Mouse (Mus musculus) brain, adult 10 weeks (tissue): ENCODE results near the gene Glp2r. TPM values are rescaled to one million over a fixed set of nuclear protein-coding genes. Genes with fewer than 3 reads are reported as not detected.

Source experiments
- polyA plus RNA-seq: library from polyadenylated mRNA; stranded (reverse); fragments of 350-450 nt; fragmentation: Illumina TruSeq; extraction: RNeasy Lipid Tissue Mini Kit (QIAGEN cat#74804); gene quantifications from one replicate; pipeline ENCODE4 v1.2.3, GENCODE M21; 2015; ENCODE audit warnings: low read depth, low replicate concordance

Gene Glp2r
- polyA plus RNA-seq = 1.4 TPM

DNA sequence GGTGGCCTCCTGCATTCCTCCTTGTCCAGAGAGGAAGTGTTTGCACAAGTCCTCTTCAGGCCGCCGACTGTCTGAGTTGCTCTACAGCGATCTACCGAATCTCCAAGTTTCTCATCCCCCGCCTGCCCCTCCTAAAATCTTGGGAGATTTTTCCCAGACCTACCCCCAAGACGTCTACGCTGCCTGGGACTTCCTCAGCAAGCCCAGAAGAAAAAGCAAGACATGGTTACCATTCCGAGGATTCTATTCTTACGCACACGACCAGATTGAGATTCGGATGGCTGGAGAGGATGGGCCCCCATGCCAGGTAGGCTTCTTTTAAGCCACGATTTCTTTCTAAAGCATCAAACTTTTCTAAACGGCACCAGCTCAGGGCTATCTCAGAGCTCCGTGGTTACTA, at the start of gene Glp2r:
Gene Glp2r, minus strand, starts transcription at position 101 of the 400 bp plus-strand sequence.

DNA sequence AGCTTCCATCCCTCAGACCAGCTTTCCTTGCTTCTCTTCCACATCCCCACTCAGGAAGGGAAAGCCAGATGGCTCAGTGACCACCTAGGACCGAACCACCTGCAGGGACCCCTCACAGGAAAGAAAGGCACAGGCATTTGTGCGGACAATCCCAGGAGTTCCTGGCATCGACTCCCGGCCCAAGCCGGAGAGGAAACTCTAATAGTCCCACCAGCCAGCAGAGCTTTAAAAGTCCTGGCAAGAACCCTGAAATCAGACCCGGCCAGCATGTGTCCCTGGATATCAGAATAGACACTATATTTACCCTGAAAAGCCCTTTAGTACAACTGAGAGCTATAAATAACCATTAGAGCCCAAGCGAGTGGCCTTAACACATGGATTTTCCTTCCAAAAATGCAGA, 27.0 kb upstream of the Glp2r start, which contains the start of gene Dhrs7c:
Gene Dhrs7c, plus strand, starts transcription at position 257 of the 400 bp plus-strand sequence.

DNA sequence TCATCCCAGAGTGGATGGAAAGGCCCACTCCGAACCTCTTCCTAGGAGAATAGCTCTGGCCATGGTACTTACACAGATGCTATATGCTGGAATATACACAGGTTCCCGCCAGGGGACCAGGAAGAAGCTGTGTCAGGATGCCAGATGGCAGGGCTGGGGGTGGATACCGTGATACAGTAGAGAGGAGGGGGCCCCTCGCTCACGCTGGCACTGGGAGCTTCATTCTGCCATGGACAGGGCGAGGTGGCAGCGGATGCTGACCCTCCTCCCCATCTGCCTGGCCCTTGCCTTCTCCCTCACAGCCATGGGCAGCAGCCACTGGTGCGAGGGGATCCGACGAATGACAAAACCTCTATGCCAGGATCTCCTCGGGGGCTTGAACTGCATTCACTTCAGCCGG, 3.4 kb upstream of the Glp2r start, which contains the start of gene Gsg1l2:
Gene Gsg1l2, plus strand, starts transcription at position 230 of the 400 bp plus-strand sequence.

DNA sequence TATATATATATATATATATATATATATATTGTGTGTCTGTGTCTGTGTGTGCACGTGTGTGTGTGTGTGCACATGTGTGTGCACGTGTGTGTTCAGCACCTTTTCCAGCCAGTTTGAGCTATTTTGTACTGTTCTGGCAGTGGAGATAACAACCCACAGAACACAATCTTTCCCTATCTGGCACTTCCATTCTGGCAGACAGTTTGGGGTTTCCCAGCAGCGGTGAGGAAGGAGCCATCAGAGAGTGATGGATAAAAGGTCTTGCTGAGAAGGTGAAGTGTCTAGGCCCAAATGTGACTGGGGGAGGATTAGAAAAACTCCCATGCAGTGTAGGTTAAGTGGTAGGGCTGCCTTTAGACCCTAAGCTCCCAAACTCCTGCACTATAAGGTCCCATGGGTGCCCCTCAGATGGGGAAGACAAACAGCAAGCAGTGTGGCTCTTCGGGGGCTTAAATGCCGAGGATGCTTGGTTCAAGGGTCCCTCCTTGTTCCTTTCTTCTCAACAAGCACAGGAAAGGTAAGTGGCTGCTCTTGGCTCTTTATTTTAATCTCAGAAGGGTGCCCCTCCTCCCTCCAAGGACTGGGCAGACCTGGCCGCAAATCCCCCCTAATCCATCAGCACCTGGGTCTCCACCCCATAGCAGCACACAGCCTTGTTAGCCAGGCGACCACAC, 76.1 kb downstream of the Glp2r start, which contains the start of gene Rcvrn:
Gene Rcvrn, plus strand, starts transcription at position 624 of the 674 bp plus-strand sequence.

Other genes starting within 250 kb of the Glp2r start
- 0.94 TPM for gene Rcvrn, start 75.8 kb downstream of the Glp2r start, polyA plus RNA-seq
- gene Gsg1l2, start 3.5 kb upstream of the Glp2r start, polyA plus RNA-seq = not detected
- not detected for gene Dhrs7c, start 27.0 kb upstream of the Glp2r start, polyA plus RNA-seq
- gene Usp43, start 151.0 kb upstream of the Glp2r start, polyA plus RNA-seq = 2.0 TPM
- gene Cfap52, start 194.5 kb upstream of the Glp2r start, polyA plus RNA-seq = 2.5 TPM
- 46.4 TPM for gene Stx8, start 195.0 kb upstream of the Glp2r start, polyA plus RNA-seq